Mouse (Mus musculus): ENCODE data around the gene 2010111I01Rik. TPM values are rescaled to one million over a fixed set of nuclear protein-coding genes. Genes with fewer than 3 reads are reported as not detected.

The 2010111I01Rik gene
- polyA plus RNA-seq, 1 experiment = 174 TPM

- H3K4me1 ChIP-seq (ENCODE audit: control insufficient read depth, insufficient read depth, low read length) = peaks cover 35% of the 10 kb centered on the region
- TF ChIP-seq POLR2A (IDR thresholded peaks at IDR 0.05; ENCODE audit: low read depth, low read length) = no peak
- no peak for TF ChIP-seq CTCF (IDR thresholded peaks at IDR 0.05; ENCODE audit: borderline replicate concordance, insufficient read depth, low read length)
- no peak overlapping the region for H3K27ac ChIP-seq (ENCODE audit: insufficient read depth, low read length)
- H3K4me3 ChIP-seq (ENCODE audit: insufficient read depth, low read length) = no peak overlapping the region
Measured at GRCm38 (mm10) chr13:63188811-63189210, 224.1 kb downstream of the 2010111I01Rik start.

GRCm38 (mm10) chr13:63193423-63193822, 228.7 kb downstream of the 2010111I01Rik start:
- Histone ChIP-seq H3K27ac (ENCODE audit: insufficient read depth, low read length) (peak overlapping the region; percentile 47; the same call in 1 of the 2 replicates), H3K4me1 (ENCODE audit: control insufficient read depth, insufficient read depth, low read length) (peaks cover 12% of the 10 kb centered on the region), H3K4me3 (ENCODE audit: insufficient read depth, low read length) (no peak overlapping the region)
- no peak for TF ChIP-seq POLR2A (IDR thresholded peaks at IDR 0.05; ENCODE audit: low read depth, low read length)
- no peak for TF ChIP-seq CTCF (IDR thresholded peaks at IDR 0.05; ENCODE audit: borderline replicate concordance, insufficient read depth, low read length)

GRCm38 (mm10) chr13:63198038-63198437, 233.3 kb downstream of the 2010111I01Rik start:
- no peak overlapping the region for H3K4me3 ChIP-seq (ENCODE audit: insufficient read depth, low read length)
- H3K27ac ChIP-seq (ENCODE audit: insufficient read depth, low read length) = no peak overlapping the region
- peaks cover 4% of the 10 kb centered on the region for H3K4me1 ChIP-seq (ENCODE audit: control insufficient read depth, insufficient read depth, low read length)
- TF ChIP-seq CTCF (IDR thresholded peaks at IDR 0.05; ENCODE audit: borderline replicate concordance, insufficient read depth, low read length) (no peak), POLR2A (IDR thresholded peaks at IDR 0.05; ENCODE audit: low read depth, low read length) (no peak)

- TF ChIP-seq POLR2A (IDR thresholded peaks at IDR 0.05; ENCODE audit: low read depth, low read length) = no peak
- no peak overlapping the region for H3K27ac ChIP-seq (ENCODE audit: insufficient read depth, low read length)
- no peak overlapping the region for H3K4me3 ChIP-seq (ENCODE audit: insufficient read depth, low read length)
- no peaks in the 10 kb centered on the region for H3K4me1 ChIP-seq (ENCODE audit: control insufficient read depth, insufficient read depth, low read length)
Measured at GRCm38 (mm10) chr13:63199588-63199987, 234.9 kb downstream of the 2010111I01Rik start.

GRCm38 (mm10) chr13:63203502-63204278, 239.0 kb downstream of the 2010111I01Rik start:
- no peak for TF ChIP-seq CTCF (IDR thresholded peaks at IDR 0.05; ENCODE audit: borderline replicate concordance, insufficient read depth, low read length)
- H3K4me1 ChIP-seq (ENCODE audit: control insufficient read depth, insufficient read depth, low read length) = peaks cover 6% of the 10 kb centered on the region
- no peak overlapping the region for H3K4me3 ChIP-seq (ENCODE audit: insufficient read depth, low read length)
- H3K27ac ChIP-seq (ENCODE audit: insufficient read depth, low read length) = no peak overlapping the region

- TF ChIP-seq CTCF (IDR thresholded peaks at IDR 0.05; ENCODE audit: borderline replicate concordance, insufficient read depth, low read length) (no peak), POLR2A (IDR thresholded peaks at IDR 0.05; ENCODE audit: low read depth, low read length) (no peak)
- H3K27ac ChIP-seq (ENCODE audit: insufficient read depth, low read length) = no peak overlapping the region
- H3K4me1 ChIP-seq (ENCODE audit: control insufficient read depth, insufficient read depth, low read length) = peaks cover 6% of the 10 kb centered on the region
- no peak overlapping the region for H3K4me3 ChIP-seq (ENCODE audit: insufficient read depth, low read length)
Measured at GRCm38 (mm10) chr13:63205750-63206149, 241.1 kb downstream of the 2010111I01Rik start.

- no peak for TF ChIP-seq CTCF (IDR thresholded peaks at IDR 0.05; ENCODE audit: borderline replicate concordance, insufficient read depth, low read length)
- no peak for TF ChIP-seq POLR2A (IDR thresholded peaks at IDR 0.05; ENCODE audit: low read depth, low read length)
- no peak overlapping the region for H3K4me3 ChIP-seq (ENCODE audit: insufficient read depth, low read length)
- H3K27ac ChIP-seq (ENCODE audit: insufficient read depth, low read length) = no peak overlapping the region
- peaks cover 6% of the 10 kb centered on the region for H3K4me1 ChIP-seq (ENCODE audit: control insufficient read depth, insufficient read depth, low read length)
Measured at GRCm38 (mm10) chr13:63206396-63206795, 241.7 kb downstream of the 2010111I01Rik start.

GRCm38 (mm10) chr13:63216537-63216936, 251.8 kb downstream of the 2010111I01Rik start:
- TF ChIP-seq CTCF (IDR thresholded peaks at IDR 0.05; ENCODE audit: borderline replicate concordance, insufficient read depth, low read length) (no peak), POLR2A (IDR thresholded peaks at IDR 0.05; ENCODE audit: low read depth, low read length) (no peak)
- Histone ChIP-seq H3K27ac (ENCODE audit: insufficient read depth, low read length) (no peak overlapping the region), H3K4me1 (ENCODE audit: control insufficient read depth, insufficient read depth, low read length) (peaks cover 3% of the 10 kb centered on the region; the same call in 1 of the 2 replicates)

GRCm38 (mm10) chr13:63223026-63223770, 258.5 kb downstream of the 2010111I01Rik start:
- TF ChIP-seq POLR2A (IDR thresholded peaks at IDR 0.05; ENCODE audit: low read depth, low read length) (no peak), CTCF (IDR thresholded peaks at IDR 0.05; ENCODE audit: borderline replicate concordance, insufficient read depth, low read length) (no peak)
- Histone ChIP-seq H3K27ac (ENCODE audit: insufficient read depth, low read length) (no peak overlapping the region), H3K4me3 (ENCODE audit: insufficient read depth, low read length) (no peak overlapping the region), H3K4me1 (ENCODE audit: control insufficient read depth, insufficient read depth, low read length) (no peaks in the 10 kb centered on the region)

More at GRCm38 (mm10) chr13:63216537-63216936, 251.8 kb downstream of the 2010111I01Rik start:
- H3K4me3 ChIP-seq (ENCODE audit: insufficient read depth, low read length) = no peak overlapping the region

All from embryonic fibroblast, embryonic 13.5 days (primary cell).